Mouse (Mus musculus) lung, postnatal 14 days (tissue): ENCODE data around the gene Trpm8.

Experiments
- DNase-seq: peaks from one replicate; pipeline ENCODE4 v3.0.0; 2021

The Trpm8 gene

DNA sequence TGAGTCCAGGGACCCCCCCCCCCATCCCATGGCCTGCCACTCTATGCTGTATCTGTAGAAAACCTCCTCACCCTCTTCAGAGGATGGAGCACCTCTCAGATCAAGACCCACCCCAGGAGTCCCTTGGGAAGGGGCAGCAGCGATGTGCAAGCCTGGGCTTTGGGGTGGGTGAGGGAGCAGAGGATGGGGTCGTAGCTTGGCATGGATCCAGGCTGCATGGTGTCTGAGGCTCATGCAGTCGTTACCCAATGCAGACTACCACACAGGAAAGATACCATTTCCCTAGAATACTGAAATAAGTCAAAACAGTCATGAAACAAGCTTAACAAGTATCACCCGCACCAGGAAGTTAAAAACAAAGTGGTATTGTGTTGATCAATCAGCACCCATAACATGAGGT is 28.8 kb upstream of the Trpm8 start:
- no peak for DNase-seq

DNA sequence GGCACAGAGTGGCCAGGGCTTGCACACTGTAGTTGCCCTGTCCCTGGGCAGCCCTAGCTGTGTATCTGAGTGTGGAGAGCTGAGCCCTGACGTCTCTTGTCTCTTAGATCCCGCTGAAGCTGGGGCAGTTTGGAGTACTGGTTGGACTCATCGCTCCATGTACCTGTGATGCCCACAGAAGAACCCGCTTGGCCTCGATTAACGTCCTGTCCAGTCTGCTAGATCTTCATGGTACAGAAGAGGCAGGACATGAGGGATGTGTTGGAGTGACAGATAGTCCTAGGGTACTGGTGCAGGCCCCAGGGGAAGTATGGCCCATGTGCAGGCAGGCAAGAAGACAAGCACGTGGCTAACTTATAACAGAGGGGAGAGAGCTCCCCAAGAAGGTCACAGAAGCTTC is 27.9 kb upstream of the Trpm8 start:
- DNase-seq: no peak

DNA sequence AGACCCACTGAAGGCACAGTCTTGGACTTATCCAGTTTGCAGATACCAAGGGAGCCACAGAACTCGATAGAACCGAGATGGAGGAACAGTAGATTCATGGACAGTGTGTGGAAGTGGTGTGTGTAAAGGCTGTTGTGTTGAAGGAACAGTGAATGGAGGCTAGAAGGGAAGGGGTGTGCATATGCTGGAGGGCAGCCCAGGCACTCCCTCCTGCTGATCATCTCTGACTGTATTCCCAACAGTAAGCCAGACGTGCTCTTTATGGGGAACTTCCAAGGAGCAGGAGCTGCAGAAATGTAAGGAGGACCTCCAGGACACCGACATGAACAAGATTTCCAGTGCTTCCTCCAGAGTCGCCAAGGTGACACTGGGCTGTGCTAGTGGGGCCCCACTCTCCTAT is 27.4 kb upstream of the Trpm8 start:
- DNase-seq: no peak

DNA sequence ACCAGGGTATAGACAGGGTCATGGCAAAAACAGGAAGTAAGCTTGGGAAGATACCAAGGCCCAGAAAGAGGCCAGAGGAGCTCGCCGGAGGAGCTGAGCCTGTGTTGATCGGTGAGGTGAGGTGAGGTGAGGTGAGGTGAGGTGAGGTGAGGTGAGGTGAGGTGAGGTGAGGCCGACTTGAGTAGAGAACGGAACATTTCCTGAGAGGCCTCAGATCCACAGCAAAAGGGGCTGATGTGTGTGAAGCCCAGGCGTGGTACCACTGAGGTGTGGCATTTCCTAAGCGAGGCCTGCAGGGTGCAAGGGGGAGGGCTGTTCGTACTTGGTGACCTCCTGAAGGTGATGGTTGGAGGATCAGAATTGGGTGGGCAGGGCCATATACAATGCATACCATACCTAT is 24.4 kb upstream of the Trpm8 start:
- DNase-seq: no peak

DNA sequence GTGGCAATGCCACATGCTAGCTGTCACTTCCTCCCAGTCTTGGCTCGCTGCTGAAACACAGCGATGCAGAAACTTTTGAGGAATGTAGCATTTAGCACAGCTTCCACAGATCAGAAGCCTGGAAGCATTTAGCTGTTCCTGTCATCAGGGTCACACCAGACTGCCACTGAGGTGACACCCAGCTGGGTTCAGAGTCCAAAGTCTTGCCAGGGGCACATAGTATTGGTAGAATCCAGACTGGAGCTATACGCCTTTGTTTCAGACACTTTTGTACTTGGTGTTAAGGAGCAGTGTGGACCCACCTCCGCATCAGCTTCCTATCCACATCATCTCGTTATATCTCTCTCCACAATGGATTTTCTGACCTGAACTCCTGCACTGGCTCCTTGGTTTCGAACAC is 23.9 kb upstream of the Trpm8 start:
- DNase-seq: no peak

DNA sequence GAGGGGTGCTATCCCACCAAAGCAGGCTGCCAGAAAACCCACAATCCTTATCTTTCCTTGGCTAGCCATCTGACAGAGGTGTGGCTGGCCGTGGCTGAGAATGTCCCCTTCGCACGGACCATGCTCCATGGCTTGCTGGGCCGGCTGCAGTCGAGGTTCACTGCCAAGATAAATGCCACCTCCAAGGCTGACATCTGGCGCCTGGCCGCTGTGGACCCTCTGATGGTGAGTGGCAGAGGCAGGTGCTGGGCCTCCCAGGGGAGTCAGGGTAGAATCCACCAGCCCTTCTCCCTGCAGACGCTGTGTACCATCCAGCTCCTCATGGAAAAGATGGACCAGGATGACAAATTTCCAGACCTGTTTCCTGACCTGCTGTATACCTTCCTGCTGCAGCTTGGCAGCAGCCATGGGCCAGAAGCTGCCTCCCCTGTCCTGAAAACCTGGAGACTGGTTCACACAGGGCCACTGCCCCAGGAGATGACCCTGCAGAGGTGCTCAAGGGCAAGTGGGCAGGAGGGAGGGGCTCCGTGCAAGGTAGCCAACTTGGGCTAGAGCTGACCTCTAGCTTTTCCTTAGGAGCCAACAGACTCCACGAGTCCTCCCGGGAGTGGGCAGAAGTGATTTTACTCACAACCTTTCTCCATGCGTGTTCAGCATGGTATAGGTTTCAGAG is 22.5 kb upstream of the Trpm8 start:
- no peak for DNase-seq

DNA sequence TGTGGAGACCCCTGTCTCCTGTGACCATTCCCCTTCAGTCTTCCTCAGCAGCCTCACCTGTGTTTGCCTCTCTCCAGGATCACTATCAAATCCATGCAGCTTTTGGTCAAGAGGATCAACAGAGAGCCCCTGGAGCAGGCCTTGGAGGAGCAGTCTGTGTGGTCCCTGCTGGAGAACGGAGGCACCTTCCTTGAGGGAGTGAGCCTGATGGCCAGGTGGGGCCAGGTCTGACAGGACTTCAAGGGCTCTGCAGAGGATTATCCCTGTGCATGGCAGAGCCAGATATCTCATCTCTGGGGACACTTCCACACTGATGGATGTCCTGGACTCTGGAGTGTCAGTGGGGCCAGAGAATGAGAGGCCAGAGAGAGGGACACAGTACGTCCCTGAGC is 22.0 kb upstream of the Trpm8 start:
- no peak for DNase-seq

DNA sequence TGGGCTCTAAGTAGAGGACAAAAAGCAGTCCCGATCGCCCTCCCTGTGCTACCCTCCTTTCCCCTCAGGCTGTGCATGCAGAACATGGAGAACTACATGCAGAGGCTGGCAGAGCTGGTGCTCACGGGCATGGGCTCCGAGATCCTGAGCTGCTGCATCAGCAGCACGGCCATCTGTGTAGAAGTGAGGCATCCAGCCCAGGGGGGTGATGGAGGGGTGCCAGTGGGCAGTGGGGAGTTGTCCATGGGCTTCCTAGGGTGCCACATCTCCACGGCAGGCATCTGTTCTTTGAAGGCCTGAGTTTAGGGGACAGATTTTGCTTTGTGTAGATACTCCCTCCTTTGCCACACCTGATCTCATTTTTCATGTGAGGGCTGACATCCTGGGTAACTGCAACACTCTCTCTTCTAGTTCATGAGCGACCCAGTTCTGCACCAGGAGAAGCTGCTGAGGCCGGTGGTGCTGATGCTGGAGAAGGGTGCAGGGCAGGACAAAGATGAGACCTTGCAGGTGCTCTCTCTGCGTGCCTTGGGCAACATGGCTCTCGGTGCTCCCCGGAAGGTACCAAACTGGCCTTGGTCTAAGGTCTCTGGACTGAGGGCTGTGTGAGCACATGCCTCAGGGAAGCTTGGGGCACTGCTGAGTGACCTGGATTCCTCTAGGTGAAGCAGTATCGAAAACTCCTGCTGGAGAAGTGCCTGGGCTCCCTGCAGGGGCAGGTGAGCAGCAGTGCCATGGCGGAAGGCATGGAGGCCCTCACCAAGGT is 21.3 kb upstream of the Trpm8 start:
- DNase-seq: no peak

DNA sequence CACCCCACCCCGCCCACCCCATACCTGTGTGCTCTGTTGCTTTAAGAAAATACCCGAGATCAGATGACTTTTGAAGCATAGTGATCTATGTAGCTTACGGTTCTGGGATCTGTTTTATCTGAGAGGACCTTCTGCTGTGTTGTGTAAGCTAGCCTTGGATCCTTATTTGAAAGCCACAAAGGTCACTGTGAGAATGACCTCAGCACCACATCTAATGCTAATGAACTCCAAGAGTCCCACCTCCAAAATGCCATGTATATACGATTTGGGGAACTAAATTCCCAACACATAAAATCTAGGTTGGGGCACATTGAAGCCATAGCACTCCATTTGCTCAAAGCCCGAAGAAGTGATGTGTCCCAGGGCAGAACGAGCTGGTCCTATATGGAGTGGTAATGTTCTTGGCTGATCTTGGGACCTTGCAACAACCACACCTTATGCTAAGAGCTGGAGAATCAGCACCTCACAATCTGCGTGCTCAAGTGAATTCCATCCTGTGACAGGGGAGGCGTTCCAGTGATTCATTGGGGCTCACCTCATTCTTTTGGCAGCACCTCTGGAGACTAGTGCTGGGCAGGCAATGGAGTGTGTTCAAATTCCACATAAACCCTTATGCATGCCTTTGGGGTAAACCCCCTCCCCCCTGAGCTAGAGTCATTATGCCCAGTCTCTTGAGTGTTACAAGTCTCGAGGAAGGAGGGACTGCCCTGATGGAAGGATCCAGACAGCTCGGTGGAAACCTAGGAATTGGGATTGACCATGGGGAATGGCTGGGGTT is 20.4 kb upstream of the Trpm8 start:
- DNase-seq: no peak

DNA sequence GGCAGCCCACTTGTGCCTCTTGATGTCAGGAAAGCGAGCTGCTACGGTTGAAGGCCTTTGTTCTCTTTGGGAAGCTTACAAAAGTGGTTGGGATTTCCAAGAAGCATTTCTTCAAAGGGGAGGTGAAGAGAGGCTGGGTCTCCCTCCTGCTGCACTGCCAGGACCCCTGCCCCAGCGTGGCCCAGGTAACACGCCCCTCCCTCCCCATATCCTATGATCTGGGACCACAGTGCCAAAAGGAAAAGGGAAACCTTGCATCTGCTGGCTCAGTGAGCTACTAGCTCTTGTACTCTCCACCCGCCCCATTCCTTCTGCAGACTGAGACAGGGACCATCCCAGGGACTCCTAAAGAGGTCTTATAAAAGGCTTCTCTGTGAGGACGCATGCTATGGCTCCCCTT is 19.8 kb upstream of the Trpm8 start:
- DNase-seq: no peak

DNA sequence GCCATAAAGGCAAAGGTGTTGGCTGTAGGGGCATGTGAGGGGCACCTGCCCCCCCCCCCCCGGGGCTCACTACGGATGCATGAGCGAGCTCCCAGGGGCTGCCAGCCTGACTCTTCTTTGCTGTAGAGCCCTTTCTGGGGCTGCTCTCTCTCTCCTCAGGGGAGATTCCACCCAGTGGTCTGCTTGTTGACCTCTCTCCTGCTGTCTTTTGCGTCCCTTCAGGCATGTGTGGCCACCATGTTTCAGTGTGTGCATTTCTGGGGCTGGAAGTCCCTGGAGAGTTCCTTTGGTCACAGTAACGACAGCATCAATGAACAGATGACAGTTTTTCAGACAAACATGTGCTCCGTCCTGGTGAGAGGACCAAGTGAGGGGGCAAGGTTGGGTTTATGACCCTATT is 19.1 kb upstream of the Trpm8 start:
- DNase-seq: no peak

DNA sequence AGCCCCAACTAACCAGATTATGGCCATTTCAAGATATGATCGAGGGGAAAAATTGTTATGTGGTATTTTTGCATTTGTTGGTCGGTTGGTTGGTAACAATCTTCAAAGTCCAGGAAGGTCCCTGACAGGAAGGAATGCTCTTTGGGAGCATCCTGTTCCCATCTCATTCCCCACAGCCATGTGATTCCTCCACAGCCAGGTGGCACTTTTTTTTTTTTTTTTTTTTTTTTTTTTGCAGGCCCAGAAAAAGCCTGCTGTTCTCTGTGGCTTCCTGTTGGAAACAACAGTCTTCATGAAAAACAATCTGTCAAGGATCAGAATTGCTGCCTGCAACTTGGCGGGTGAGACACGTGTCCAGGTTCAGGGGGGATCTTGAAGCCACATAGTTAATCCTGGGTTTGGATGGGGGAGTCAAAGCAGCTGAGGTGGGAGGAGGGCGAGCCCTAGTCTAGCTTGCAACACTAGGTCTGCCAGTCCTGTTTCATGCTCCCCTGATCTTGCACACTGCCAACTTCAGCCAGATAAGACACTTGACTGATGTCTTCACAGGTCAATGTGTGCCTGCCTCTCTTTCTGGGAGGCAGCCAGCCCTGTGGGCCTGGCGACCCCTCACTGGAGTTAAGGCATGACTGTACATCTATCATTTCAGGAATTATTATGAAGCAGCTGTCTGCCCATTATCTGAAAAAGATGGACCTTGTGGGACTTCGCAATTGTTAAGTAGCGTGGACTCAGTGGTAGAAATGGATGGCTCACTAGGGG is 18.4 kb upstream of the Trpm8 start:
- no peak for DNase-seq

DNA sequence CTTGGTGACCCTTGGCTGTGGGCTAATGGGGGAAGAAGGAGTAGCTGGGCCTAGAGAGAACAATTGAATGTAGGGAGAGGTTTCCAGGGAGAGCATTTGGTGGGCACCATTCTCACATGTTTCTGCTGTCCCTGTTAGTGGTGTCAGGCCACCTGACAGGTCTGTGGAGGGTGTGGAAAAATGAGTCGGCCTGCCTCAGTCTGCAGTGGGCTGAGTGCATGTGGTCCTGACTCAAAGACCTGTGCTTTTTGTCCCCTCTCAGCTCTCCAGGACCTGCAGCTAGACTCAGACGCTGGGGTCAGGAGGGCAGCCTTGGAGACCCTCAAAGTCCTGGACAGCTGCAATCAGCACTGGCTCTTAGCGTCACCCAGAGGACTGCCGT is 17.8 kb upstream of the Trpm8 start:
- DNase-seq: no peak

DNA sequence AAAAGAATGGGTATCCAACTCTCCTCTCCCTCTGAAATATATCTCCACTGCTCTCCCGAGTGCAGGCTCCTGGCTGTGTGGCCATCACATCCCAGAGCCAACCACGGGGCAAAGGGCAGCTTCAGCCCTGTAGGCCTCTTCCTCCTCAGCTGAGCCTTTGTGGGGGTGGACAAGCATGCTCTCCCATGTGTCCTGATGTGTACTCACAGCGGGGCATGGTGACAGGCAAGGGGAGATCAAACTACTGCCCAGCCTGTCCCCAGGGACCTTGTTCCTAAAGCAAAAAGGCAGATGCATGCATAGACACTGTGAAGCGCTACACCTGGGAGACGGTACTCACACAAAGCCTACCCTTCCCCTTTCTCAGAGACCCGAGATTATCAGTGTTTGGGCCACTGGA is 17.3 kb upstream of the Trpm8 start:
- no peak for DNase-seq

DNA sequence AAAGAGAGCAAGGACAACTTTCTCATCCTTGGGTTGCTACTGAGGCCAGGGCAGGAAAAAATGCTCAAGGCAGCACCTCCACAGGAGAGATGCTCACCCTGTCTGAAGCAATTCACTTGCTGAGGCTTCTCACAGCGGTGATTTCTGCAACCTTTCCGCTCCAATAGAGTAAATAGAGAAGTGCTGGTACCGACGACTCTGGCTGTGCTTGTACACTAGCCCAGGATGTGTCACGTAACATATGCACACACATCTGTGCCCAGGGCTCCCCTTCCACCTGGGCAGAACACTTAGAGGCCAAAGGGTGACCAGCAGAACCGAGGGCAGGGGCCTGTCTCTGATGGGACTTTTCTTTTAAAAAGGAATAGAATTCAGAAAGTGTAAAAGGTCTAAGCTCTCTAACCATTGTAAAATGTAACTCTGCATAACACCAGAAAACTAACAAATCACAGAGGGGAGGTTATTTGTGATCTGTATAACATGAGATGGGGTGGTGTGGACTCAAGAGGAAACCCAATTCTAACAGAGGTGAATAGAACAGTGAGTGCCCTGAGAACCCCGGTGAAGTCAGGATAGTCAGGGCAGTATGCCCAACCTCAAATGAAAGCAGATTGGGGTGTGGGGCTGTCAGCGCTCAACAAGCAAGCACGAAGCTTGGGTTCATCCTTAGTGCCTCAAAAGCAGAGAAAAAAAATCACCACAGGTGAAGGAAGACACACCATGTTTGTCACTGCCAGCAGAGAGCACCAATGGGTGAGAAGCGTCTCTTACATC is 16.7 kb upstream of the Trpm8 start:
- no peak for DNase-seq

DNA sequence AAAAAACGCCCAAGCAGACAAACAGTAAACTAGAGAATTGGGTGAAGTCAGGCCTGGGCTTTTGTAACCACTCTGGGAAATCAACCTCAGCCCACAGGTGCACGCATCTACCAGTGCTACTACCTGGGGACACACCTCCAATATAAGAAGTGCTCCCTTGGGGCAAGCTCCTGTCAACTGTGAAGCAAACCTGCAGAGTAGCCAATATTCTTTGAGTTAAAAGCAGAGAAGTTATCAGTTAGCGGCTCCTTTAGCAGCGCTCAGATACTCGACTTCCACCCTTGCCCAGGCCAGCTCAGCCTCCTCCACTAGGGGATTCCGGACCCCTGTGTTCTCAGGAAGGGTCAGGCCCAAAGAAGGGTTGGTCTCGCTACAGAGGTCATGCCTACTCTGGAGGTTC is 15.8 kb upstream of the Trpm8 start:
- no peak for DNase-seq

DNA sequence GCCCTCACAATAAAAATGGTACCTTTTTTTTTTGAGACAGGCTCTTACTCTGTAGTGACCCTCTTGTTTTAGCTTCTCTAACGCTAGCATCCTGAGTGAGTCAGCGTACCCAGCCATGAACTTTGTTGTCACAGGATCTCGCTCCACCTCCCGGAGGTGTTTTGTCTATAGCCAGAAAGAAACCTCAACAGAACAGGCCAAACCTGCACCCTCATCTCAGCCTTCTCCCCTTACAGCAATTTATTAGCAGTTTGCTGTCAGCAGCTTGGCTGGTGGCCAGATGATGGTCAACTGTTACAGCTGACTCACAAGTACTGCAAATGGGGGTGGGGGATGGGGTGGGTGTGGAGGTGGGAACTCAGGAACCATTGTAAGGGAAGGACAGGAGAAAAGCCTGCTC is 15.2 kb upstream of the Trpm8 start:
- no peak for DNase-seq

DNA sequence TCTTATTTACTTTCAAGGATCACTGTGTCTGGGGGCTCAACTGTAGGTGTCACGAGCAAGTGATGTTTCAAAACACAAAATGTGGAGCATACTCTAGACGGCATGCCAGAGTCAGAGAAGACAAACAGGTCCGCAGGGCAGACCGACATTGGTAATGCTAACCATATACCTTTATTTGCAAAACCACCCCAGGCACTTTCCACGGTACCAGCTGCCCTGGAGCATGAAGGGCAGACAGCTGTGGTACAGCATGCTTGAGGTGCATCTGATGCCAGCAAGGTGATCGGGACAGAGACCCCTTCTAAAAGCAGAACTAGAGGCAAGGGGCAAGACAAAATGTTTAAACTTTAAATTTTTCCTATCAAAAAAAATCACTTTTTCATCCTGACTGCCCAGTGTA is 14.5 kb upstream of the Trpm8 start:
- DNase-seq: no peak

DNA sequence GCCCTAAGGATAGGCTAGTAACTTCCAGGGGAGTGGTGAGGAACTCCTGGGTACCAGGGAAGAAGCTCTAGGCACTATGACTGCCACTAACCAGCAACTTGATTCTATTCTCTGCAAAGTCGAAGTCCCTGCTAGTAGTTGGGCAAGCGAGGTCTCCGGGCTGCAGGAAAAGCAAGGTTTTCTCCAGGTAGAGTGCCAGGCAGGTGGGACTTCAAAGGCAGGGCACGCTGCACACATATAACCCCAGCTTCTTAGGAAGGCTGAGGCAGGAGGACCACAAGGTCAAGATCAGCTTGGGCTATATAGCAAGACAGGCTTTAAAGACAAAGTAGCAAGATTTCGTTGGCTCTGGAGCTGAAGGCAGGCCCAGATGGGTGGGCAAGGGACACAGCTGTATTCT is 13.7 kb upstream of the Trpm8 start:
- no peak for DNase-seq

DNA sequence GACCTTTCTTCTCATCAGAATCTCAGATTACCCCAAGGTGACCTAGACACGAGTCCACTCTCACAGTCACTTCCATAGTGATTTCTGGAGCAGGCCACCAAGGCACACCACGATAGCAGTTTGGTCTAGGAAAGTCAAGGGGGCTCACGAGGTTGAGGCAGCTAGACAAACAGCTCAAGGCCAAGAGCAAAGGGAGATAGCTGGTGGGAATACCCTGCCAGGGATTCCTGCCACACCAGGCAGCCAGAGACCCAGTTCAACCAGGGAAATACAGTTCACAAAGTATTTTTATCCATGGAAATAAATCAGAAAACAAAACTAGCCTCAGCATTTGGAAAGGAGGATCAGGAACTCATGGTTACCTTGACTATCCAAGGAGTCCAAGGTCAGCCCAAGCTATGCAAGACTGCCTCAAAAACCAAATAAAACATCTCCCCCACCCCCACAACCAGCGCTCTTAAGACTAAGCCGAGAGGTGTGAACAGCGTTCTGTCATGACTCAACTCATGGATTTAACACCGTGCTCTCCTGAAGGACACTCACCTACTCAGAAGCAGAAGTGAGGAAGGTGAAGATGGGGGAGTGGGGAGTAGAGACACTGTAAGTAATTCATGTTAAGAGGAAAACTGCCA is 13.1 kb upstream of the Trpm8 start:
- no peak for DNase-seq

DNA sequence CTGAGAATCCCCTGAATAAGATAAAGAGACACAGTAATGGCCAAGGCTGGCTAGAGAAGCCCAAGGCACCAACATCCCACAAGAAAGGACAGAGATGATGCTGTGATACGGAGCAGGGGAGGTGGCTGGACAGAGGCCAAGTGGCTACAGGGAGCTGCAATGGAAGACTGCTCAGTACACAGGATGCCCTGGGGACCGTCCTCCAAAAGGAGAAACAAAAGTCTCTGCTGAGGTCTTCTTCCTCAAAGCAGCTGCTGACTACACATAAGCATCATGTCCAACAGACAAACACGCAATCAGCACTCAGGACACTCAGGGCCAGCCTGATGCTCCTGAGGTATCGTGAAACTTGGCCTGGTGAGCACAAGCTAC is 12.6 kb upstream of the Trpm8 start:
- no peak for DNase-seq

DNA sequence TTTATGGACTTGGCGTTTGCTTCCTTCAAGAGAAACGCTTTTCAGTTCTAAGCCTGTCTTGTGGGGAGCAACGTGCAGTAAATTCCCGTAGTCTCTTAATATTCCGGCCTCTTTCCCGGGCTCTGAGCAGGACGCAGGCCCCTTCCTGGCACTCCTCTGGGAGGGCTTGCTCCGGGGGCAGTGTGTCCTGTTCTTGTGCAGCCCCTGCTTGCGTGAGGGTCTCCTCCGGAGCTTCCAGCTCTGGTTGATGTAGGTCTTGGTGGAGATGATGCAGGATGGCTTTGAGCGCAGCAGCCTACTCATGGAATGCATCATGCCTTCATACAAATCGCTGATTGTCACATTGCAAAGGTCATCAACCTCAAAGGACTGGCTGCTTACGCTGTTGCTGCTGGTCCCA is 11.3 kb upstream of the Trpm8 start:
- no peak for DNase-seq
